Mouse (Mus musculus) midbrain, embryonic 10.5 days (tissue): ENCODE results near the gene Rfc1. TPM values are rescaled to one million over a fixed set of nuclear protein-coding genes. Genes with fewer than 3 reads are reported as not detected.
A peak's percentile ranks its signal among the peaks of the same experiment; 100 is the strongest.

Experiments
- DNase-seq: peaks from one replicate; pipeline ENCODE4 v3.0.0-alpha.2; 2017; ENCODE audit warnings: low spot score
- H3K27ac ChIP-seq: fragments of 300-500 bp; sonication (generic); replicated peaks from 2 replicates; pipeline ENCODE4 v1.5.1; 2016; ENCODE audit warnings: mild to moderate bottlenecking
- H3K27me3 ChIP-seq: fragments of 300-500 bp; sonication (generic); 2 replicates; pipeline ENCODE4 v1.6.1; 2016; ENCODE audit warnings: low read depth, mild to moderate bottlenecking; ENCODE audit not compliant: poor library complexity, severe bottlenecking
- H3K36me3 ChIP-seq: fragments of 300-500 bp; sonication (generic); 2 replicates; pipeline ENCODE4 v1.6.1; 2016; ENCODE audit warnings: mild to moderate bottlenecking, moderate library complexity
- H3K4me1 ChIP-seq: fragments of 300-500 bp; sonication (generic); 2 replicates; pipeline ENCODE4 v1.6.1; 2016
- H3K4me3 ChIP-seq: fragments of 300-500 bp; sonication (generic); 2 replicates; pipeline ENCODE4 v1.5.1; 2016; ENCODE audit warnings: mild to moderate bottlenecking, moderate library complexity
- H3K9me3 ChIP-seq: fragments of 300-500 bp; sonication (generic); replicated peaks from 2 replicates; pipeline ENCODE4 v1.6.1; 2016; ENCODE audit warnings: mild to moderate bottlenecking
- WGBS: fragments of 180-500 bp; shearing (Covaris S2); methylation state at CpG from one replicate; pipeline ENCODE4 v1.1.7; 2016; 5-methylcytosine and 5-hydroxymethylcytosine counted together
- polyA plus RNA-seq: library from polyadenylated mRNA; unstranded; fragments of >200 nt; fragmentation: Nextera tagmentation; extraction: Ambion mirVana; gene quantifications from 2 replicates; pipeline ENCODE4 v1.2.1, GENCODE M21; 2016

Gene Rfc1
- polyA plus RNA-seq, 1 experiment from 2014 or later: 103 TPM

- no peak overlapping the region for H3K4me3 ChIP-seq
- DNase-seq: no peak
- peaks cover 49% of the 10 kb centered on the region for H3K36me3 ChIP-seq
- H3K27ac ChIP-seq: no peak overlapping the region
- H3K4me1 ChIP-seq: no peaks in the 10 kb centered on the region
- H3K9me3 ChIP-seq: no peaks in the 10 kb centered on the region
- WGBS: 84% methylated on average over 12 of the region's 12 CpGs
- H3K27me3 ChIP-seq: no peaks in the 10 kb centered on the region
Observed at GRCm38 (mm10) chr5:65231289-65232003, 104.0 kb downstream of the Rfc1 start.

- Histone ChIP-seq H3K36me3 (peaks cover 52% of the 10 kb centered on the region), H3K4me1 (no peaks in the 10 kb centered on the region), H3K9me3 (no peaks in the 10 kb centered on the region), H3K4me3 (no peak overlapping the region), H3K27me3 (no peaks in the 10 kb centered on the region), H3K27ac (no peak overlapping the region)
- 92% methylated on average over 5 of the region's 5 CpGs for WGBS
- DNase-seq: no peak
Observed at GRCm38 (mm10) chr5:65224056-65224455, 111.4 kb downstream of the Rfc1 start.

DNA sequence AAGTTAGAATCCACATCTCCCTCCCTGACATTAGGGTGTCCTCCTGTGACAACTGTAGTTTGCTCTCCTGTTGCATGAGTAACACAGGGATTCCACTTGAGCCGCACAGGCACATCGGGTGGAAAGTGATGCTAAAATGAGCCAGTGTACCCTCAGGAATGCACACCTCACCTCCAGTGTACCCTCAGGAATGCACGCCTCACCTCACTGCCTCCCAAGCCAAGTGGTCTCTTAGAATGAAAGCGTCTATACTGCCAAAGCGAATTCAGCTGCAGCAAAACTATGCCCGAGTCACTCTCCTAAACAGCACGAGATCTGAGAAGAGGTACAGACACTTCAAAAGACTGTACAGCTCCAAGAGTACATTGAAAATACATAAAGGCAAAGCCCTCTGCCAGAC is 114.4 kb downstream of the Rfc1 start:
- Histone ChIP-seq H3K27me3 (no peaks in the 10 kb centered on the region), H3K27ac (no peak overlapping the region), H3K9me3 (no peaks in the 10 kb centered on the region), H3K36me3 (peaks cover 30% of the 10 kb centered on the region), H3K4me3 (no peak overlapping the region), H3K4me1 (no peaks in the 10 kb centered on the region)
- no peak for DNase-seq
- 90% methylated on average over 7 of the region's 7 CpGs for WGBS

DNA sequence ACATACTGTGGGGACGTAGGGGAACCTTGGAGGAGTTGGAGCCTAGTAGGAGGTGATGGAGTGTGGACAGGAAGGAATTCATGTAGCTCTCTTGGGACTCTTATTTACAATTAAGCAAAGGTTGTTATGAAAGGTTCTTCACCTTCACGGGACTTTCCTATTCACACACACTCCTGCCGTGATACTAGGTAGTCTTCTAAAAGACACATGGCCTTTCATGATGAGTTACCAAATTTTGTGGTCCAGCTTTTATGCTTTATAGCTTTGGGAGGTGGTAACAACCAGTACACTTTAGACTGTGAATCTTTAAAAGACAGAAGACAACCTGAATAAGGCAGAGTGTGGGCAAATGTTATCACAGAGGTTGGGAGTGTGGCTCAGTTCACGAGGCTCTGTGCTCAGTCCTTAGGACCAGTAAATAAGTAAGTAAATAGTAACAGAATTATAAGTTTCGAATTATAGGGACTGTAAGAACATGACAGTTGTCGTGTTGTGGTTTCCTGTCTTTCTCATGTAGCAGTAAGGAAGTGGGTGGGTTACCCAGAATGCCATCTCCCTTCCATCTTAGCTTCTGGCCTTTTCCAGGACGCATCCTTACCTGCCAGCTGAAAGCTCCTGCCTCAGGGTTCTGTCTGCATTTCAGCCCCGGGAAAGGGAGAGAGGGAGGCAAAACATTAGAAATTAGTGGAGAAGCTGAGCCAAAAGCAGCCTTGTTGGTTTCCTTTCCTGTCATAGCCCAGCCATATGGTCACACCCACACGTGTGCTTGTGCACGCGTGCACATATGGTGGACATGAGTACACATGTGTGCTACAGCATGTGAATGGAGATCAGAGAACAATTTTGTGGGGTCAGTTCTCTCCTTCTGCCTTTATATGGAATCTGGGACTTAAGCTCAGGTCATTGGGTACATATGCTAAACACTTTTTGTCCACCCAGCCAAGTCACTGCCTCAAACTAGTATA is 117.9 kb downstream of the Rfc1 start:
- Histone ChIP-seq H3K4me1 (no peaks in the 10 kb centered on the region), H3K27ac (no peak overlapping the region), H3K36me3 (peaks cover 8% of the 10 kb centered on the region), H3K27me3 (no peaks in the 10 kb centered on the region), H3K9me3 (no peaks in the 10 kb centered on the region), H3K4me3 (no peak overlapping the region)
- no peak for DNase-seq
- WGBS: 92% methylated on average over 11 of the region's 11 CpGs

DNA sequence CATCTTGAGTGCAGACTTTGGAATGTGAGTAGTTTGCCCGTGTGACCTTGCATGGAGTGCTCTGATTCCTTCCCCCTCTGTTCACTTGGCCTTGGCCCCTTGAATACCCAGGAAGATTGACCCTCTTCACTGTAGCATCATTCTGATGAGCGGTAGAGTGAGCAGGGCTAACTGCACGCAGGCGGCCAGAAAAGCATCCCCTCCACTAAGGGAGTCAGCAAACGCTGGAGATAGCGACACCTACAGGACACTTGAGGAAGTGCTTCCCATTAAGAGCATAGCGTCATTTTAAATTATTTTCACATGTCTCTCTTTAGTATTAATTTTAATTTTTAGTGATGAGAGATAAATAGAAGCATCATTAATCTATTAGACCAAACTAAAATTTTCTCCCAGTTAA is 122.1 kb downstream of the Rfc1 start:
- WGBS: 24% methylated on average over 7 of the region's 7 CpGs
- no peak overlapping the region for H3K27ac ChIP-seq

More for the DNA sequence above, 122.1 kb downstream of the Rfc1 start:
- Histone ChIP-seq H3K36me3 (no peaks in the 10 kb centered on the region), H3K9me3 (no peaks in the 10 kb centered on the region), H3K27me3 (no peaks in the 10 kb centered on the region), H3K4me1 (no peaks in the 10 kb centered on the region), H3K4me3 (no peak overlapping the region)
- DNase-seq: peak; percentile 32

Other genes with a start within 250 kb of the Rfc1 start
- gene Tmem156, start 243.5 kb downstream of the Rfc1 start, polyA plus RNA-seq: 0.15 TPM in 1 of 2 replicates, not detected in the other
- gene Klhl5, start 228.1 kb downstream of the Rfc1 start, polyA plus RNA-seq: 14.5 and 17.1 TPM in 2 replicates
- 12.4 and 12.7 TPM in 2 replicates for gene Wdr19, start 136.0 kb downstream of the Rfc1 start, polyA plus RNA-seq
- 0.06 TPM in 1 of 2 replicates, not detected in the other for gene Klb, start 12.6 kb upstream of the Rfc1 start, polyA plus RNA-seq
- gene Rpl9, start 55.8 kb upstream of the Rfc1 start, polyA plus RNA-seq: 851 and 959 TPM in 2 replicates
- 68.0 and 74.1 TPM in 2 replicates for gene Lias, start 55.8 kb upstream of the Rfc1 start, polyA plus RNA-seq
- gene Ugdh, start 100.3 kb upstream of the Rfc1 start, polyA plus RNA-seq: 54.4 and 57.4 TPM in 2 replicates
- gene Gm43552, start 157.2 kb upstream of the Rfc1 start, polyA plus RNA-seq: not detected in 2 replicates
- gene Smim14, start 201.5 kb upstream of the Rfc1 start, polyA plus RNA-seq: 68.6 and 78.9 TPM in 2 replicates
- gene Ube2k, start 201.6 kb upstream of the Rfc1 start, polyA plus RNA-seq: 182 and 192 TPM in 2 replicates